Mouse (Mus musculus) forebrain, embryonic 12.5 days (tissue): ENCODE measurements at regions not wholly inside any gene's neighbourhood (a gene's known extent, or its start where the extent isn't known, plus 50 kb on each side); places are given as distances from the start of the nearest gene placed in this dataset.

Experiments used
- ATAC-seq: fragments of 200-750 bp; cut with Nextera tagmentation; 2 replicates; pipeline ENCODE4 v1.8.0; 2017; ENCODE audit warnings: moderate TSS enrichment; ENCODE audit not compliant: low FRiP score
- H3K27ac ChIP-seq: fragments of 300-500 bp; sonication (generic); 2 replicates; pipeline ENCODE4 v1.5.1; 2016; ENCODE audit warnings: mild to moderate bottlenecking
- H3K27me3 ChIP-seq: fragments of 300-500 bp; sonication (generic); 2 replicates; pipeline ENCODE4 v1.6.1; 2016; ENCODE audit warnings: mild to moderate bottlenecking
- H3K36me3 ChIP-seq: fragments of 300-500 bp; sonication (generic); replicated peaks from 2 replicates; pipeline ENCODE4 v1.6.1; 2016; ENCODE audit warnings: mild to moderate bottlenecking
- H3K4me1 ChIP-seq: fragments of 300-500 bp; sonication (generic); 2 replicates; pipeline ENCODE4 v1.6.1; 2016
- H3K4me2 ChIP-seq: fragments of 300-500 bp; sonication (generic); 2 replicates; pipeline ENCODE4 v1.6.1; 2016; ENCODE audit warnings: mild to moderate bottlenecking, moderate library complexity
- H3K4me3 ChIP-seq: fragments of 300-500 bp; sonication (generic); replicated peaks from 2 replicates; pipeline ENCODE4 v1.5.1; 2016; ENCODE audit warnings: mild to moderate bottlenecking
- H3K9ac ChIP-seq: fragments of 300-500 bp; sonication (generic); 2 replicates; pipeline ENCODE4 v1.6.1; 2016; ENCODE audit warnings: mild to moderate bottlenecking
- H3K9me3 ChIP-seq: fragments of 300-500 bp; sonication (generic); 2 replicates; pipeline ENCODE4 v1.6.1; 2016
- WGBS: fragments of 180-500 bp; shearing (Covaris S2); methylation state at CpG from one replicate; pipeline ENCODE4 v1.1.7; 2016; 5-methylcytosine and 5-hydroxymethylcytosine counted together

DNA sequence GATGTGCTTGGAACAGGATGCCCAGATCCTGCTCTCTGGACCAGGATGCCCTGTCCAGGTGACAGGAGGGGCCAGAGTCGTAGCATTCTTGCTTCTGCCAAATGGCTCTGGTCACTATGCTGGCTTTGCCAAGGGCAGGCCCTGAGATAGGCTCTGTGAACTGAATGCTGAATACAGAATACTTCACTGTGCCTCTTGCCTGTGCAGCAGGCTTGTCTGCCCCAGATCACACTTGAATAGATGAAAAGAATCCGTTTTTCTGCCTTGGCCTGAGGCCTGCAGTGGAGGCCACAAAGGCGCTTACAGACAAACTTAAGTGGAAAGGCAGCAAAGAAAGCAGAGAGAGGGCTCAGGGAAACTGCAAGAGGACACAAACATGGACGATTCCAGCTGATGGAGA lies 99.7 kb upstream of the Arhgap32 start:
- 36% methylated on average over 4 of the region's 4 CpGs for WGBS
- Histone ChIP-seq H3K27ac (no peak overlapping the region), H3K9ac (no peak overlapping the region), H3K9me3 (no peaks in the 10 kb centered on the region), H3K4me2 (no peak overlapping the region), H3K36me3 (no peaks in the 10 kb centered on the region), H3K27me3 (no peaks in the 10 kb centered on the region), H3K4me3 (no peak overlapping the region), H3K4me1 (peaks cover 17% of the 10 kb centered on the region)
- ATAC-seq = no peak

DNA sequence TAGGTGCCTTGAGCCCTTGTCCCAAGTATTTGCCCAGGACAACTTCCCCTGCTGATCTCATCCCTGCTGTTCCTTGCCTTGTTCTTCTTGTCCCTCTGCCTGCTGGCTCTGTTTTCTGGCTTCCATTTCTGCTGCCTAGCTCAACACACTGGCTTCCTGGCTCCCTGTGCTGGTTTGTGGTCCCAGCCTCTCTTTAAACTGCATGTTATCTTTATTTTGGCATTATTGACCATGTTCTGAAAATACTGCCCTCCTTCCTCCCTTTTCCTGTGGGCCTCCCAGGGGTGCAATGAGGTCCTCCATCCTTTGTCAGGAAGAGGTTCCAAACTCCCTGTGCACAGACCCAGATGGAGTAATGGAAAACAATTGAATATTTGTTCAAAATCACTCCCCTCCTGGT lies 97.9 kb upstream of the Arhgap32 start:
- H3K36me3 ChIP-seq = no peaks in the 10 kb centered on the region
- no peak overlapping the region for H3K4me3 ChIP-seq
- no peak overlapping the region for H3K9ac ChIP-seq
- no peaks in the 10 kb centered on the region for H3K27me3 ChIP-seq
- H3K4me1 ChIP-seq = peaks cover 21% of the 10 kb centered on the region
- H3K9me3 ChIP-seq = no peaks in the 10 kb centered on the region
- H3K27ac ChIP-seq = no peak overlapping the region
- no peak overlapping the region for H3K4me2 ChIP-seq
- ATAC-seq = no peak

DNA sequence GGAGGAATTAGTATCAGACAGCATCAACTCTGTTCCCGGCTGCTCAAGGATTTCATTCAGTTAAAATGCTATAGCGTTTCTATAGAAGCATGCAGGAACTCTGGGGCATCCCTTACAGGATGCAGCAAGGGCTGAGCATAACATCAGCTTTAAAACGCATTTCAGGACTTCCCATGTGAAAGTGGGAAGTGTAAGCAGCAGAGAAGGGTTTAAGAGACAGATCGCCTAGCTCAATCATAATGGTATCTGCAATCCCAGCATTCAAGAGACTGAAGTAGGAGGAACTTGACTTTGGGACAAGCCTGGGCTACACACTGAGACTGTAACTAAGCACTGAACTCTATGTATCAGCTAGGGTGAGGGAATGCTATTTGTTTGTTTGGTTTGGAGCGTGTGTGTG lies 96.2 kb upstream of the Arhgap32 start:
- H3K9ac ChIP-seq = no peak overlapping the region
- no peaks in the 10 kb centered on the region for H3K27me3 ChIP-seq
- ATAC-seq = no peak
- no peaks in the 10 kb centered on the region for H3K9me3 ChIP-seq
- H3K4me1 ChIP-seq = peaks cover 21% of the 10 kb centered on the region
- 88% methylated on average over 5 of the region's 5 CpGs for WGBS
- no peaks in the 10 kb centered on the region for H3K36me3 ChIP-seq
- H3K27ac ChIP-seq = no peak overlapping the region
- H3K4me3 ChIP-seq = no peak overlapping the region
- no peak overlapping the region for H3K4me2 ChIP-seq

GRCm38 (mm10) chr9:32020942-32021731 lies 94.8 kb upstream of the Arhgap32 start:
- Histone ChIP-seq H3K9ac (no peak overlapping the region), H3K4me1 (peaks cover 21% of the 10 kb centered on the region), H3K36me3 (no peaks in the 10 kb centered on the region), H3K27ac (no peak overlapping the region), H3K4me2 (no peak overlapping the region), H3K9me3 (no peaks in the 10 kb centered on the region), H3K27me3 (no peaks in the 10 kb centered on the region), H3K4me3 (no peak overlapping the region)
- no peak for ATAC-seq
- WGBS = 31% methylated on average over 13 of the region's 13 CpGs

- H3K4me2 ChIP-seq = no peak overlapping the region
- no peaks in the 10 kb centered on the region for H3K36me3 ChIP-seq
- no peaks in the 10 kb centered on the region for H3K27me3 ChIP-seq
- WGBS = 28% methylated on average over 3 of the region's 3 CpGs
- H3K9ac ChIP-seq = no peak overlapping the region
- no peak for ATAC-seq
- H3K9me3 ChIP-seq = no peaks in the 10 kb centered on the region
- no peak overlapping the region for H3K4me3 ChIP-seq
- peaks cover 15% of the 10 kb centered on the region for H3K4me1 ChIP-seq
- H3K27ac ChIP-seq = no peak overlapping the region
Observed at GRCm38 (mm10) chr9:32021755-32022154, 94.2 kb upstream of the Arhgap32 start.

DNA sequence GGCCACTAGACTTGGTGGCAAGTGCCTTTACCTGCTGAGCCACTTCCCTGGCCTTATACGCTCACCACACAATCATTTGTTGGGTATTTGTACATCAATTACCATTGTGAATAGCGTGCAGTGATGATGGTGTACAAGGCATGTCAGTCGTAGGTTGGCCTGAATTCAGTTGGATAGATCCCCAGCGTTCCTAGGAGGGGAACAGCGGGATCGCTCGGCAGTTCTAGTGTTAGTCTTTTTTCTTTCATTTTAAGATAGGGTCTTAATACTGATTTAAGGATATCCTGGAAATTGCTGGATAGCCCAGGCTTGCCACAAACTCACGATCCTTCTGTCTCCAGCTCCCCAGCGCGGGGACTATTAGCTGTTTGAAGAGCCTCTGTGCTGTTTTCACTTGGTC lies 92.9 kb upstream of the Arhgap32 start:
- 96% methylated on average over 10 of the region's 10 CpGs for WGBS
- Histone ChIP-seq H3K9ac (no peak overlapping the region), H3K27ac (no peak overlapping the region), H3K27me3 (no peaks in the 10 kb centered on the region), H3K9me3 (no peaks in the 10 kb centered on the region), H3K36me3 (no peaks in the 10 kb centered on the region), H3K4me3 (no peak overlapping the region), H3K4me1 (peaks cover 13% of the 10 kb centered on the region), H3K4me2 (no peak overlapping the region)
- ATAC-seq = no peak

DNA sequence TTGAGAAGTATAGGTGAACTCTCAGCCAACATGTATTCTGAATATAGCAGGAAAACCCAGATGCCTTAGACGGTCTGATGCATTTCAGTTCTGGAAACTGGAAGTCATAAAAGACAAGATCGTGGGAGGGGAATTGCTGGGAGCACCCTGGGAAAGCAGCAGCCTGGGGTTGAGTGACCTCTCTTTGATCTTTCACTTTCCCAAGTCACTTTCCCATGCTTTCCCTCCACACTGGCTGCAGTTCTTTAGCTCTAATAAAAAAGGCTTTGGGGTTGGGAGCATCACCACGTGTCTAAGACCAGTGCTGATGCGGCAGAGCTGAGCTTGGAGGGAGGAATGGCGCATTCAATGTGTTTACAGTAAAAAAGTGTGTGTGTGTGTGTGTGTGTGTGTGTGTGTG lies 91.2 kb upstream of the Arhgap32 start:
- WGBS = 69% methylated on average over 5 of the region's 5 CpGs
- no peaks in the 10 kb centered on the region for H3K27me3 ChIP-seq

GRCm38 (mm10) chr9:32027962-32028361 lies 88.0 kb upstream of the Arhgap32 start:
- H3K4me2 ChIP-seq = no peak overlapping the region
- ATAC-seq = no peak
- no peak overlapping the region for H3K27ac ChIP-seq
- no peaks in the 10 kb centered on the region for H3K9me3 ChIP-seq
- no peaks in the 10 kb centered on the region for H3K27me3 ChIP-seq
- H3K4me3 ChIP-seq = no peak overlapping the region
- H3K36me3 ChIP-seq = no peaks in the 10 kb centered on the region
- H3K9ac ChIP-seq = no peak overlapping the region
- WGBS = 34% methylated on average over 8 of the region's 8 CpGs
- H3K4me1 ChIP-seq = peaks cover 9% of the 10 kb centered on the region; the same call in 1 of the 2 replicates

More for the DNA sequence above, 91.2 kb upstream of the Arhgap32 start:
- H3K4me2 ChIP-seq = no peak overlapping the region
- no peaks in the 10 kb centered on the region for H3K36me3 ChIP-seq
- no peak overlapping the region for H3K27ac ChIP-seq
- ATAC-seq = no peak
- no peak overlapping the region for H3K4me3 ChIP-seq
- H3K9me3 ChIP-seq = no peaks in the 10 kb centered on the region
- H3K9ac ChIP-seq = no peak overlapping the region
- peaks cover 15% of the 10 kb centered on the region for H3K4me1 ChIP-seq

GRCm38 (mm10) chr9:32029001-32029400 lies 86.9 kb upstream of the Arhgap32 start:
- no peak overlapping the region for H3K27ac ChIP-seq
- no peaks in the 10 kb centered on the region for H3K36me3 ChIP-seq
- no peaks in the 10 kb centered on the region for H3K9me3 ChIP-seq
- H3K9ac ChIP-seq = no peak overlapping the region
- WGBS = 80% methylated on average over 1 of the region's 1 CpGs
- peaks cover 20% of the 10 kb centered on the region for H3K4me1 ChIP-seq
- no peak for ATAC-seq
- no peak overlapping the region for H3K4me2 ChIP-seq
- no peak overlapping the region for H3K4me3 ChIP-seq
- H3K27me3 ChIP-seq = no peaks in the 10 kb centered on the region

- Histone ChIP-seq H3K9me3 (no peaks in the 10 kb centered on the region), H3K27me3 (no peaks in the 10 kb centered on the region), H3K36me3 (no peaks in the 10 kb centered on the region), H3K9ac (no peak overlapping the region), H3K4me1 (peaks cover 26% of the 10 kb centered on the region), H3K27ac (no peak overlapping the region), H3K4me2 (no peak overlapping the region), H3K4me3 (no peak overlapping the region)
- ATAC-seq = no peak
- 74% methylated on average over 2 of the region's 2 CpGs for WGBS
Observed at GRCm38 (mm10) chr9:32029786-32030185, 86.2 kb upstream of the Arhgap32 start.

- Histone ChIP-seq H3K36me3 (no peaks in the 10 kb centered on the region), H3K9me3 (no peaks in the 10 kb centered on the region), H3K4me1 (peaks cover 30% of the 10 kb centered on the region), H3K9ac (no peak overlapping the region), H3K4me2 (no peak overlapping the region), H3K27me3 (no peaks in the 10 kb centered on the region), H3K27ac (no peak overlapping the region), H3K4me3 (no peak overlapping the region)
- WGBS = 78% methylated on average over 7 of the region's 7 CpGs
- ATAC-seq = no peak
Observed at GRCm38 (mm10) chr9:32030203-32030602, 85.7 kb upstream of the Arhgap32 start.

DNA sequence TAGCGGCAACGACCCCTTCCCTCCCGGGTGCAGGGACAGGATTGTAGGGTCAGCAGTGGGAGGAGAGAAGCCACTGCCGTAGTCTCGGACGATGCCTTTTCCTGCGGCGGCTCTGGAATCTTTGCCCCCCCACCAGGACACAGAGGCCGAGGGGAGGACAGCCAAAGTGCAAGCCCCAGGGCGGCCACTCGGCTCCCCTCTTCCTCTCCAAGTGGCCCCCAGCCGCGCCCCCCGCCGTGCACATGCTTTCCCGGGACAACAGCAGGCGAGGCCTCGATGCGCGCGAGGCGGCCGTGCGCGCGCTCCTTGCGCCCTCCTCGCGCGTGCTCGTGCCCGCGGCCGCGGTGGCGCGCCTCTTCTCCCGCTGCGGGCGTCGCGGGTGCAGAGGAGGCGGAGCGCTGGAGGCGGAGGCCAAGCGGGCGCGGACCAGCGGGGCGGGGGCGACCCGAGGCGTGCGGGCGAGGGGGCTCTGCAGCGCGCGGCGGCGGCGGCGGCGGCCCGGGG lies 83.9 kb upstream of the Arhgap32 start:
- H3K27ac ChIP-seq = peak overlapping the region; percentile 72
- H3K4me1 ChIP-seq = peaks cover 32% of the 10 kb centered on the region
- no peaks in the 10 kb centered on the region for H3K9me3 ChIP-seq
- H3K27me3 ChIP-seq = no peaks in the 10 kb centered on the region
- WGBS = under 1% methylated on average over 54 of the region's 64 CpGs
- H3K4me2 ChIP-seq = peak overlapping the region; percentile 70
- H3K4me3 ChIP-seq = peak overlapping the region; percentile 87
- no peaks in the 10 kb centered on the region for H3K36me3 ChIP-seq
- H3K9ac ChIP-seq = peak overlapping the region; percentile 83
- peak; percentile 92 for ATAC-seq

- peak overlapping the region; percentile 87 for H3K4me3 ChIP-seq
- no peaks in the 10 kb centered on the region for H3K27me3 ChIP-seq
- peak overlapping the region; percentile 83 for H3K9ac ChIP-seq
- H3K27ac ChIP-seq = peak overlapping the region; percentile 72
- no peaks in the 10 kb centered on the region for H3K9me3 ChIP-seq
- peak overlapping the region; percentile 70 for H3K4me2 ChIP-seq
- peaks cover 32% of the 10 kb centered on the region for H3K4me1 ChIP-seq
- ATAC-seq = peak; percentile 78
- no peaks in the 10 kb centered on the region for H3K36me3 ChIP-seq
- WGBS = under 1% methylated on average over 43 of the region's 94 CpGs
Observed at GRCm38 (mm10) chr9:32032521-32033185, 83.3 kb upstream of the Arhgap32 start.
